Mouse (Mus musculus): ENCODE data around the gene Stard9.
A peak's percentile ranks its signal among the peaks of the same experiment; 100 is the strongest.

Gene Stard9

GRCm38 (mm10) chr2:120628886-120629735 lies at the start of gene Stard9:
Gene Stard9, plus strand, starts transcription at chr2:120629121.
- peak; percentile 98 to 99 for DNase-seq

DNA sequence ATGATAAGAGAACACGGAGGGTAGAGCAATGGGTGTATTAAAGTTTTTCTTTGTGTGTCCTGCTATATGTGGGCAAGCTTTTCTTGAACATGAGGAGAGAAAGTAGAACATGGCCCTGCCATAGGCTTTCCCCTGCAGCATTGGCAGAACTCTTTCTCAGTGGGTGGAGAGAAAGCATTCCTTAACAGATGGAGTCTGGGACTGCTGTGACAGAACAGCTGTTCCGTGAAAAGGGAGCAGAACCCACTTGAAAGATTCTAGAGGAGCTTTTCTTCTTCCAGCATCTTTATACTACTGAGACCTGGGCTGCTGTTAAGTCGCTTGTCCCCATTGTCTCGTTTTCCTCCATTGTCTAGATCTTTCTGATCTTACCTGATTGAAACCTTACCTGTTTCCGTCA lies 39.2 kb upstream of the Stard9 start:
- DNase-seq, result no peak

GRCm38 (mm10) chr2:120592227-120592626 lies 36.7 kb upstream of the Stard9 start:
- DNase-seq, result peak in 1 of 2 experiments; percentile 23

- DNase-seq, result no peak
Measured at GRCm38 (mm10) chr2:120597734-120598133, 31.2 kb upstream of the Stard9 start.

DNA sequence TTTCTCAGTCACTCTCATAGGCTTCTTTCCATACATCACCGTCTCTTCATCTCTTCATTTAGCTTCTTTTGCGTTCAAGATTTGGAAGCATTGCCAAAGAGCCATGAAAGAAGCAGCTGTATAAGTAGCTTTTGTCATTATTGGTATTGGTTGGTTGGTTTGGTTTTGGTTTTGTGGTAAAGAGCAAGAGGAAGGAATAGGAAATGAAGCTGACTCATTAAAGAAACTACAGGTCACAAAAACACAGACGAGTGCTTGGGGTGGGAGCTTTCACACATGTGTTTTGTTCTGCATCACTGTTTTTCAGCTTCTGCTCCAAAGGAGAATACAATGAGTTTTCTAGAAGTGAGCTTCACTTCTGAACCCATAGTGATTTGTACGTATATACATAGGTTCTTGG lies 29.4 kb upstream of the Stard9 start:
- DNase-seq, result no peak

GRCm38 (mm10) chr2:120606021-120606690 lies 22.8 kb upstream of the Stard9 start:
- DNase-seq, result no peak

DNA sequence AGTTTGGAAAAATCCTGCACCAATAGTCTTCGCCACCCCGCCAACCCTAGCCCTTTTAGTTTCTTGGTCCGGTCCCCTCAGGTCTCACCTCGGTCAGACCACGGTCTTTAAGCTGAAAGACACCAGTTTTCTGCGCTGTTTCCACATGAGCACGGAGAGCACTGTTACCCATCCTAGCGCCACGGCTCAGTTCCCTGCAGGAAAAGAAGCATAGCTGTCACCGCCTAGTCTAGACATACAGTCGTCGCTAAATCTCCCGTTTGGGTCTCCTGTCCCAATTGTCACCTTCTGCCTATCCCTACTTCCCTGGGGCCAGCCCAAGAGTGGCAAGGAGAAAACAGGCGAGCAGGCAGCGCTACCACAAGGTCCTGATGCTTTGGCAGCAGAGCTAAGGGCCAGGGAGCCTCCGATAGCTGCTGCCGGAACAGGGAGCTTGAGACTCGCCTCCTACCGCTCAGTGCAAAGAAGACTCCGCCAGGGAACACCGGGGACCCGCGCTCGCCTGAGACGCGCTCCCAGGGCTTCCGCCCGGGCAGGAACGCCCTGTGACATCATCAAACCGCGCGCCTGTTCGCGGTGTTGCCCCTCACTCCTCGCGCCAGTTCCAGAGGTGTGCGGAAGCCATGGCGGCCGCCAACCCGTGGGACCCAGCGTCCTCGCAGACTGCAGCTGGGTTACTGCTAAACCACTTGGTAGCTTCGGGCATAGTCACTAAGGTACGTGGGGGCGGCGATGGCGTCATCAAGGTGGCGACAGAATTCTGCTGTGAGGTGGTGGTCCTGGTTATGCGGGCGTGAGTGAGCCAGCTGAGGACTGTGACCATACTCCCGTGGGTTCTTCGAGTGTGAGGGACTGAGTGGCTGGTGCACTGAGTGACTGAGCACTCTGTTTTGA lies 19.8 kb upstream of the Stard9 start, which contains the start of the genes Haus2 and Lrrc57:
Gene Haus2, plus strand, starts transcription at position 554 of the 894 bp plus-strand sequence.
Gene Lrrc57, minus strand, starts transcription at position 691 of the 894 bp plus-strand sequence.
- peak; percentile 77 to 87 for DNase-seq

GRCm38 (mm10) chr2:120616279-120617163 lies 12.4 kb upstream of the Stard9 start:
- no peak for DNase-seq

- DNase-seq, result no peak
Measured at GRCm38 (mm10) chr2:120619538-120619937, 9.4 kb upstream of the Stard9 start.

DNA sequence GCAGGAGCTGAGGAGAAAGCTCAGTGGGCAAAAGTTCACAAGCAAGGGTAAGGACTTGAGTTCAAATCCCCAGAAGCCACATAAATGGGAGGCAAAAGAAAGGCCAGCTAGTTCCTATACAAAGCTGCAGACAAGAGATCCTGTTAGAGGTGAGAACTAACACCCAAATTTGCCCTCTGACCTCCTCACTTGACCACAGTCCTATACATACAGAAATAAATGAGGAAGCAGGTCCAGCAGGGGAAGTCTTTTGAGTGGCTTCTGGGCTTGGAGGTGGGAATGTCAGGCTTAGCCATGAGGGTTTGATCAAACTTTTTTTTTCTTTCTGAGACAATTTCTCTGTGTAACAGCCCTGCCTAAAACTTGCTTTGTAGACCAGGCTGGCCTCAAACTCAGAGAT lies 6.0 kb upstream of the Stard9 start:
- DNase-seq, result no peak

DNA sequence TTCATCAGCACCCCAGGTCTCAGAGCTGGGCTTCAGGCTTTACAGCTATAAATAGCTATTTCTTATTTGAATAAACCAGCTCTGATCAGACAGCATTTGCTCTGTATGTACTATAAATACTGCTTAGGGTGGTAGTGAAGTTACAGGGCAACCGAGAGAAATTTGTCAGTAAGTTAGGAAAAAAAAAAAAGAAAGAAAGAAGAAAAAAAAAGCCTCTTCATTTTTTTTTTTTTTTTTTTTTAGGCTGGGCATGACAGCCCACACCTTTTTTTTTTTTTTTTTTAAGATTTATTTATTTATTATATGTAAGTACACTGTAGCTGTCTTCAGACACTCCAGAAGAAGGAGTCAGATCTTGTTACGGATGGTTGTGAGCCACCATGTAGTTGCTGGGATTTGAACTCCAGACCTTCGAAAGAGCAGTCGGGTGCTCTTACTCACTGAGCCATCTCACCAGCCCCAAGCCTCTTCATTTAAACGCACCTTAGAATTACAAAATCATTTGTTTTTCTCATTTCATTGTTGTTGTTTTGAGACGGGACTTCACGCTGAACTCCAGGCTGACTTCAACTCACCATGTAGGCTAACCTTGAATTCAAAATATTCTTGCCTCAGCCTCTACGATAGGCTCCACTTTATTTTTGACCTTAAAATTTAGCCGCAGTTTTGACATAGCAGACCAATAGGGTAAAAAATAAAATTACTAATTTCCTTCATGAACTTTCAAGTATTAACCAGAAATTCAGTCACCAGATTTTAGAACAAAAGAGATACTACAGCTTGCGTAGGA lies 650 bp upstream of the Stard9 start:
- no peak for DNase-seq

DNA sequence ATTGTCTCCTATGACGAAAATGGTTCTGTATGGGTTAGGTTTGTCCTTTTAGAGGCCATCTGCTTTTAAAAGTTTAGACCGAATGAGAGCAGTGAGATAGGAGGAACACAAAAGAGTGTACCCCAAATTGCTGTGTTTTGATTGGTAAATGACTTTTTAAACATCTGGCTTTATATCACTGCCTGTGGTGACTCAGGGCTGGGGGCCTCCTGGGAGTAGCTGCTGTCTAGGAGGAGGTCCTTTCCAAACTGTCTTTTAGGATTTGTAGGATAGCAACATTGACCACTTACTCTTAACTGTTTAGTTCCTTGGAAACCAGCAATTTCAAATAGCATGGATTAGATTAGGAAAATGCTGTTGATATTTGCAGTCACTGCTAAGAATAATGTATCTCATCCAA lies 1.3 kb downstream of the Stard9 start:
- no peak for DNase-seq

DNA sequence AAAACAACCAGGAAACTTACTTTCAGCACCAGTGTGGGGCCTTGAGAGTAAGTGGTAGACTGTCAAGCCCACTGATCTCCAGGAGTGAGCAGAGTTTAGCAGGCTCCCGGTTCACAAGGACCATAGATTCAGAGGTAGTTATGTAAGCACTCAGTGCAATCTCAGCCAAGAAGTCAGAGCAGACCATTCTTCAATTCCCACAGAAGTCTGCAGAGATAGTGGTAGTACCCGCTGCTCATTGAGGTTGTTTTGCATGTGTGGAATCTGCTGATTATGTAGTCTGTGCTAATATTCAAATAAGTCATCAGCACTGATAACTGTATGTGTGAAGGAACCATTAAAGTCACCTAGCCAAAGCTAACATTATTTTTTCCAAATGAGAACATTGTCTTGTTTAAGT lies 1.7 kb downstream of the Stard9 start:
- no peak for DNase-seq

DNA sequence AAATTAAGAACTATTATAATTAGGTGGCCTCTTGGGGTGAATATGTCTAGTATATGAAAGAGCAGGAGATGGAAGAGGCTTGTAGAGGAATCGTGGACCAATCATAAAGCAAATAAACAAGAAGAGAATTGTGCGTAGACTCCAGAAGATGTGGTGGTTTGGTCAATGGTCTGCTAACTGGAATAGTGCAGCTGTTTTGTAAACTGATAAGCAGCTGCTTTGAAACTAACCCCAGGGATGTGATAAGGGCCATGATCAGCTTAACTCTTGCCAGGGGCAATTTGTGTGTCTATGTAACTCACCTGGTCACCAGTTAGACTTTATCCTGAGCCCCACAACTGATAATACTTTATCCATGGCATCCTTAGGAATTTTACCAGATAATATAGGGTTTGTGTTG lies 2.6 kb downstream of the Stard9 start:
- no peak for DNase-seq

GRCm38 (mm10) chr2:120631957-120632356 lies 3.0 kb downstream of the Stard9 start:
- peak; percentile 46 to 56 for DNase-seq

DNA sequence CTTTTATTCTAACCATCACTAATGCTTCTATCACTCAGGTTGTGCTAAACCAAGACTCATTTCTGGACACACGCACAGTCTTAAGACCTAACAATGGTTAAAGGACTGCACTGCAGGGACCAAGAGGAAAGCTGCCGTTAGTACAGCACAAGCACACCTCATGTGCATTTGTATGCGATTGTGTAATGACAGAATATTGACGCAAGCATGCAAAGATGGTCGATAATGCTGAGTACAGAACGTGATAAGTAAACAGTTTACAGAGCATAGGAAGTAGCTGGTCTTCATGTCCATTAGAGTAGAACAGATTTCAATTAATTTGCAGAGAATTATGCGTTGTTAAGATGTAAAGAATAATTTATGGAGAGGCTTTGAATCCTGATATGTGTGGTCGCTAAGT lies 11.9 kb downstream of the Stard9 start:
- no peak for DNase-seq

GRCm38 (mm10) chr2:120643836-120644235 lies 14.9 kb downstream of the Stard9 start:
- peak in 1 of 2 experiments; percentile 19 for DNase-seq

DNA sequence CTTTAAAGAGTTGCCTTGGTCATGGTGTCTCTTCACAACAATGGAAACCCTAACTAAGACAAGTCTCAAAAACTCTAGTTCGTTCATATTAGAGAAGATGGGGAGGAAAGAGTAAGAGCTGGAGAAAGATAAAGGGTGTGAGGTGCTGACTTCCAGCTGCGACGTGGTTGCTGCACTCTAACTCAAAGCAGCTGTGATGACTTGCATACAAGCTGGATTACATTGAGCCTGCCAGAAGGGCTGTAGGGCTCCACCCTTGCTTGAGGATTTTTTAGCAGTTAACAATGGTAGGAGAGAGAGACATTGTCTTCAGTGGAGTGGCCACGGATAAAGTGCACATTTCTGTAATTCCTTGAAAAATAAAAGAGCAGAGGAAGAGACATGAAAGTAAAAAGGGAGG lies 17.9 kb downstream of the Stard9 start:
- DNase-seq, result no peak

GRCm38 (mm10) chr2:120652256-120652924 lies 23.5 kb downstream of the Stard9 start:
- no peak for DNase-seq

GRCm38 (mm10) chr2:120652925-120653284 lies 24.0 kb downstream of the Stard9 start:
- no peak for DNase-seq

DNA sequence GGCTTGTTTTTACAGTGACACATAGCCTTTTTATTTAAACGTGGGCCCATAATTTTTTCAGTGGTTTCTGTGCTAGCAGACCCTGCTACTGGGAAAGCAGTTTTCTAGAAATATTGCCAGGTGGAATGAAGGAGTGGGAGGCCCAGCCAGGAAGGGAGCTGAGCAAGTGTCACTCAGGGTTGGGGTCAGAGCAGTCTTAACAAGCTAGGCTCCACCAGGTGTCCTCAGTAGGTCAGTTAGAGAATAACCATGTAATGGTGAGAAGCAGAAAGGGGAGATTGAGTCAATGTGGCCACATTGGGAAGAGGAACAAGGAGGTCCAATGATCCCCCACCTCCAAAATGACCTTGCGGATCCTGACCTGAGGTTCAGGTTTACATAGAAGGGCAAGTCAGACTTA lies 25.8 kb downstream of the Stard9 start:
- DNase-seq, result no peak
